Mouse (Mus musculus) gastrocnemius, postnatal 14 days (tissue): ENCODE data around the gene Eaf1. TPM values are rescaled to one million over a fixed set of nuclear protein-coding genes. Genes with fewer than 3 reads are reported as not detected.

Experiments used
- total RNA-seq, 2 experiments: library from RNA; stranded (reverse); gene quantifications; 2 replicates each; pipeline ENCODE4 v1.2.3; 2021

Gene Eaf1
- total RNA-seq, 2 experiments from 2014 or later: 11.1 to 14.8 TPM

Other genes starting within 250 kb of the Eaf1 start
- 1 to 10 TPM; 5.5 to 6.3 TPM for gene Phf7, start 243.1 kb upstream of the Eaf1 start, total RNA-seq
- gene Bap1, start 242.9 kb upstream of the Eaf1 start, total RNA-seq: 10 to 100 TPM; 35.2 to 40.4 TPM
- under 1 TPM; 0.18 to 0.21 TPM for gene Dnah1, start 170.5 kb upstream of the Eaf1 start, total RNA-seq
- gene Capn7, start 157.8 kb upstream of the Eaf1 start, total RNA-seq: 10 to 100 TPM; 24.6 to 25.6 TPM
- gene Sh3bp5, start 58.3 kb upstream of the Eaf1 start, total RNA-seq: 10 to 100 TPM; 50.8 to 56.6 TPM
- 10 to 100 TPM in 1 of 2 experiments, 1 to 10 TPM in 1; 9.5 to 10.6 TPM for gene Mettl6, start 641 bp downstream of the Eaf1 start, total RNA-seq
- gene Colq, start 96.9 kb downstream of the Eaf1 start, total RNA-seq: 1 to 10 TPM; 8.3 to 9.4 TPM
- not detected for gene Gm49387, start 146.5 kb downstream of the Eaf1 start, total RNA-seq
- 1 to 10 TPM; 7.0 to 7.4 TPM for gene Btd, start 146.6 kb downstream of the Eaf1 start, total RNA-seq
- gene Hacl1, start 146.9 kb downstream of the Eaf1 start, total RNA-seq: 1 to 10 TPM; 7.3 to 8.1 TPM